Mouse (Mus musculus) G1E-ER4 (cell line): ENCODE measurements at regions not wholly inside any gene's neighbourhood (a gene's known extent, or its start where the extent isn't known, plus 50 kb on each side); places are given as distances from the start of the nearest gene placed in this dataset.

Experiments used
- GATA1 ChIP-seq: IDR thresholded peaks from one replicate; pipeline ENCODE4 v1.8.0; 2012; ENCODE audit warnings: low read length, inconsistent platforms

GRCm38 (mm10) chr10:17548629-17549580, 174.1 kb upstream of the Cited2 start:
- no peak for TF ChIP-seq GATA1

- no peak for TF ChIP-seq GATA1
These were observed 173.0 kb upstream of the Cited2 start for GRCm38 (mm10) chr10:17549711-17550637.

GRCm38 (mm10) chr10:17550638-17551013, 172.4 kb upstream of the Cited2 start:
- no peak for TF ChIP-seq GATA1

- TF ChIP-seq GATA1, result no peak
These were observed 171.1 kb upstream of the Cited2 start for GRCm38 (mm10) chr10:17551869-17552268.

GRCm38 (mm10) chr10:17552277-17552676, 170.7 kb upstream of the Cited2 start:
- no peak for TF ChIP-seq GATA1

- no peak for TF ChIP-seq GATA1
These were observed 166.6 kb upstream of the Cited2 start for GRCm38 (mm10) chr10:17556391-17556790.

GRCm38 (mm10) chr10:17559370-17559955, 163.6 kb upstream of the Cited2 start:
- TF ChIP-seq GATA1, result no peak

GRCm38 (mm10) chr10:17559980-17560379, 163.0 kb upstream of the Cited2 start:
- TF ChIP-seq GATA1, result no peak

- TF ChIP-seq GATA1, result no peak
These were observed 161.6 kb upstream of the Cited2 start for GRCm38 (mm10) chr10:17561466-17561865.

- no peak for TF ChIP-seq GATA1
These were observed 161.0 kb upstream of the Cited2 start for GRCm38 (mm10) chr10:17561977-17562376.

- TF ChIP-seq GATA1, result peak; percentile 73
These were observed 160.3 kb upstream of the Cited2 start for GRCm38 (mm10) chr10:17562410-17563350.

GRCm38 (mm10) chr10:17563351-17563749, 159.7 kb upstream of the Cited2 start:
- no peak for TF ChIP-seq GATA1

- no peak for TF ChIP-seq GATA1
These were observed 158.0 kb upstream of the Cited2 start for GRCm38 (mm10) chr10:17564895-17565620.

- no peak for TF ChIP-seq GATA1
These were observed 156.0 kb upstream of the Cited2 start for GRCm38 (mm10) chr10:17566975-17567374.

- TF ChIP-seq GATA1, result no peak
These were observed 155.4 kb upstream of the Cited2 start for GRCm38 (mm10) chr10:17567631-17568030.
